Mouse (Mus musculus): Measurements from ENCODE around the gene Lnpep.

- TF ChIP-seq CTCF (IDR thresholded peaks at IDR 0.05 in 2 of 3, conservative IDR thresholded peaks at IDR 0.05 in 1 of 3; ENCODE audit: control insufficient read depth in 1 of 3, insufficient read depth in 1 of 3, low read depth in 2 of 3, low read length in 3 of 3, poor library complexity in 1 of 3, severe bottlenecking in 1 of 3) (no peak), BHLHE40 (IDR thresholded peaks at IDR 0.05; ENCODE audit: borderline replicate concordance, low read depth, low read length) (no peak), USF1 (IDR thresholded peaks at IDR 0.05; ENCODE audit: low read depth, low read length) (no peak), E2F4 (IDR thresholded peaks at IDR 0.05; ENCODE audit: borderline replicate concordance, low read depth, low read length) (no peak)
Measured at GRCm38 (mm10) chr17:17637387-17637786, 12.5 kb upstream of the Lnpep start.
